Mouse (Mus musculus) kidney, adult 2 months (tissue): ENCODE data around the gene Cdh13.

Source experiments
- CTCF ChIP-seq: fragments of 200-500 bp; conservative IDR thresholded peaks from 2 replicates; pipeline ENCODE4 v1.5.1; 2011; ENCODE audit warnings: low read depth, mild to moderate bottlenecking, control low read depth, low read length, moderate library complexity, mixed read lengths; ENCODE audit not compliant: insufficient read depth, insufficient read length
- POLR2A ChIP-seq: fragments of 200-500 bp; IDR thresholded peaks from one replicate; pipeline ENCODE4 v1.6.1; 2011; ENCODE audit warnings: low read depth, low read length, control low read depth

- TF ChIP-seq CTCF (no peak), POLR2A (no peak)
Observed at GRCm38 (mm10) chr8:118961877-118962545, 678.5 kb downstream of the Cdh13 start.
